Mouse (Mus musculus) left cerebral cortex, postnatal 4 days (tissue): Measurements from ENCODE around the gene Ugt1a1. TPM values are rescaled to one million over a fixed set of nuclear protein-coding genes. Genes with fewer than 3 reads are reported as not detected.
A peak's percentile ranks its signal among the peaks of the same experiment; 100 is the strongest.

ENCODE experiments used
- DNase-seq: peaks from one replicate; pipeline ENCODE4 v3.0.0-alpha.2; 2022
- intact Hi-C: fragments of 180-260 bp; cut with DNase I; formaldehyde crosslinking; loops from one replicate; pipeline ENCODE4 v1.15.1; 2025
- total RNA-seq, 2 experiments: library from RNA; stranded (reverse); gene quantifications; 2 replicates each; pipeline ENCODE4 v1.2.3; 2021

The Ugt1a1 gene
- total RNA-seq, 2 experiments from 2014 or later: 0.34 TPM; not detected in 1

- DNase-seq: no peak
- intact Hi-C loops: no loop called here
Observed at GRCm38 (mm10) chr1:88233421-88234247, 21.9 kb downstream of the Ugt1a1 start.

DNA sequence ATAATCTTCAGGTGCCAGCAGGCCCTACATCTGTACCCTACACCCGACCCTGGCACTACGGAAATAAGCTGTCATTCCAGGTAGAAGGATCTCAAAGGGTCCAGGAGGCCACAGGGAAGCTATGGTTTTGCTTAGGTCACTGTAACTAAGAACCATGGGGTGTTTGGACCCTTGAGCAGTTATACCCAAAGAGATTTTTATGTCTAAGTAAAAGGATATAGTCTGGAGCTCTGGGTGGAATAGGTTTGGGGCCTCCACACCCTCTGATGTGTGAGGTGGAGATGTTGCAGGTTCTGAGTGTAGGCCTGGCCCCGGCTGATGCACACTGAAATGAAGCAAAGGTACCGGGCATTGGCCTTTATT, 22.5 kb downstream of the Ugt1a1 start:
- intact Hi-C loops: no loop called here
- no peak for DNase-seq

- no peak for DNase-seq
Observed at GRCm38 (mm10) chr1:88234646-88235045, 22.9 kb downstream of the Ugt1a1 start.

DNA sequence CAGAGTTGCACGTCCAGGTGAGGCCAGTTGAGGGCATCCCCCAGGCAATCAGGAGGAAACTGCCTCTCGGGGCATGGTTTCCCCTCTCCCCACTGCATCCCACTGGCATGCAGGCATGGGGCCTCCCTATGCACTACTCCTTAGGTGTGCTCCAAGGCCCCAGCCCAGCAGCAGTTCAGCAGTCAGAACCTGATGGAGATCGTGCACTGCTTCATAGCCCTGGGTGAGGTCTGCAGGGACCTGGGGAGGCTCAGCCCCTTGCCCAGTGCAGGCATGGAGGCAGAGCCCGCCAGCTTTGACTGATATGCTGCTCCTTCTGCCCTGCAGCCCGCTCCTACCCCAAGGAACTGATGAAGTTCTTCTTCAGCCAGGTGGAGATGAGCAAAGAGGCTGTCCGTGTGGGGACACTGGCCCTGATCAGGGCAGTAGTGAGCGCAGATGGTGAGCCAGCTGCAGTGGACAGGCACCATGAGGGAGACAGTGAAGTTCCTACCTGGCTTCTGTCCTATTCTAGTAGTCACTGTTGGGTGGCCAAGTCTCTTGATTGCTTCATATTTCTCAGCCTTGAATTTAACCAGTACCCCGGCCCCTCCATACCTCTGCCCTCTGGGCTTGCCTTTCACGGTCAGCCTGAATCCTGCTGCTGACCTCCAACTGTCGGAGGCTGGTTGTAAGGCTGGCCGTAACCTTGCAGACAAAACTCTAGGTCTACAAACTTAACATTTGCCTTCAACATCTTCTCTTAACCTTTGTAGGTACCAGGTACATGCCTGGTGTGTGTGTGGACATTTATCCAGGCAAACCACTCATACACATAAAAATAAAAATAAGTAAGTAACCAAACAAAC, 23.5 kb downstream of the Ugt1a1 start:
- intact Hi-C loops: no loop called here

More at GRCm38 (mm10) chr1:88234646-88235045, 22.9 kb downstream of the Ugt1a1 start:
- intact Hi-C loops: no loop called here

GRCm38 (mm10) chr1:88235894-88236415, 24.2 kb downstream of the Ugt1a1 start:
- DNase-seq: no peak
- intact Hi-C loops: no loop called here

More for the DNA sequence above, 23.5 kb downstream of the Ugt1a1 start:
- no peak for DNase-seq

DNA sequence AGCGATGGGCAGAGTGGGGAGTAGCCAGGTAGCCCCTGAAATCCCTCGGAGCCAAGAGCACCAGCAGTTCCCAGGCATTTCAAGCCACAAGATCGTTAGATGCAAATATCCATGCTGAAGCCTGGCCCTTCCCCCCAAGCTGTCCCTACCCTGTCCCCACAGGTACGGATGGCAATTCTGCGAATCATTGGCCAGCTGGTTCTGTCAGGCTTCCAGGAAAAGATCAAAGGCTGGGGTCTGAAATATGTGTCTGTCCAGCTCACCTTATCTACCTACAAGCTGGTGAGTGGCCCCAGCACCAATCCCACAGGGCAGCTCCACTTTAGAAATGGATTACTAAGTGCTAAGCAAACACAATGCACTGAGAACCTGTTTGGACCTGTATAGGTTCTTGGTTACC, 25.6 kb downstream of the Ugt1a1 start:
- no peak for DNase-seq
- intact Hi-C loops: no loop called here

DNA sequence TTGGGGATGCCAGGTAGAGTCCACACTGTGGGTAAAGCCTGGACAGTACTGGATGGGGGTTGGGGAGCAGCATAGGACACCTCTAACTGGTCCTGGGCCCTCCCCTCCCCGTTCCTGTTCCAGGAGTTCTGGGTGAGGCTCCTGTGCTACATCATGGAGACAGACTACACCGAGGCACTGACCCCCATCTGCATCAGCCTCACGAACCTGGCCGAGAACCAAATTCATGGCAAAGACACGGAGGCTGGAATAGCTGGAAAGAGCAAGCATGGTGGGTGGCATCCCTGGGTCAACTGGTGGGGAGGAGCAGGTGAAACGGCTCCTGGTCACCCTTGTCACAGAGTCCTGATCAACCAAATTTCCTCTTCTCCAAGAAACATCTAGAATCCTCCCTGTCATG, 27.0 kb downstream of the Ugt1a1 start:
- intact Hi-C loops: no loop called here
- no peak for DNase-seq

- no peak for DNase-seq
- intact Hi-C loops: no loop called here
Observed at GRCm38 (mm10) chr1:88240072-88240471, 28.3 kb downstream of the Ugt1a1 start.

DNA sequence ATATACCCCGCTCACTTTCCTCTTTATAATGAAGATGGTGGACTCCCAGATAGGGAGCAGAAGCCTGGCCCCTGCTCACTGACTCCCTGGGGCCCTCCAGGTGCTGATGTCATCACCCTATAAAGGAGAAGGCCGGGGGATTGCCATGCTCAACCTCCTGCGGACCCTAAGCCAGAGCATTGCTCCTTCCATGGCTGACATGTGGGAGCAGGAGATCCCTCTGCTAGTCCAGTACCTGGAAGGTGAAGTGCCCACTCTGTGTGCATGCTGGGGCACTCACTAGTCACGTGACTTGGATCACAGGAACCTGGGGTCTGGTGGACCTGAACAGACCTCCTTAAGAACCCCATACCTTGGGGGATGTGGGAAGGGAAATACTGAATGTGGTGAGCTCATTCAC, 28.8 kb downstream of the Ugt1a1 start:
- intact Hi-C loops: no loop called here
- no peak for DNase-seq

DNA sequence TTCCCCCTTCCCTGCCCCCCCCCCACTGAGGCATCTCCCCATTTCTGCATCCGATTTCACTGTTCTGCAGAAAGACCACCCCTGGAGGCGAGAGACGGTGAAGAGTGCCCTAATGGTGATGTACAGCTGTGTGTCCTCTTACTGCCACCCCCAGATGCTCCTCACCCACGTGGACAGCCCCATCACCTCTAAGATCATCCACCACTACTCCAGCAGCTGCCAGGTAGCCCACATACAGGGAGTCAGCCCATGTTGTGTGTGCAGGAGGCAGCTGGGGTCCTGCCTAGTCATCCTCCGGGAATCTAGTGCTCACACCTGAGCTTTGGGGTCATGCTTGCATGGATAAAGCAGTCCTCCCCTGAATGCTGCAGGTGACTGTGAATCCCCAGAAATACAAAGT, 32.1 kb downstream of the Ugt1a1 start:
- DNase-seq: no peak
- intact Hi-C loops: no loop called here

- no peak for DNase-seq
- intact Hi-C loops: no loop called here
Observed at GRCm38 (mm10) chr1:88245881-88246280, 34.1 kb downstream of the Ugt1a1 start.

DNA sequence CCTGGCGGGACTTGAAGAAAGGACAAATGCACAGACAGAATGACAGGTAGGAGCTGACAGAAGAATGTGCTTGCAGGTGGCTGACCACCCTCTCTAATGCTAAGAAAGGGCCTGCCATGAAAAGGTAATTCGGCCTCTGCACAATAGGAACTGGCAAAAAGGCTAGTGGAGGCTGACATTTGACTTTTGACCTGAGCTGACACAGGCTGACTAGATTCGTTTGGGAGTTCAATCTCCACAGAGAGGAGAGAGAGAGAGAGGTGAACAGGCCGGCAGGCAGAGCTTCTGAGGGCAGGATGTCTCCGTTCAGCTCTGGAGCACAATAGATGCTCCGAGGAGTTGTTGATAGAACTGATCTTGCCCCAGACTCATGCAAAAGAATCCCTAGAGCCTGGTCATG, 34.6 kb downstream of the Ugt1a1 start:
- no peak for DNase-seq
- intact Hi-C loops: no loop called here

DNA sequence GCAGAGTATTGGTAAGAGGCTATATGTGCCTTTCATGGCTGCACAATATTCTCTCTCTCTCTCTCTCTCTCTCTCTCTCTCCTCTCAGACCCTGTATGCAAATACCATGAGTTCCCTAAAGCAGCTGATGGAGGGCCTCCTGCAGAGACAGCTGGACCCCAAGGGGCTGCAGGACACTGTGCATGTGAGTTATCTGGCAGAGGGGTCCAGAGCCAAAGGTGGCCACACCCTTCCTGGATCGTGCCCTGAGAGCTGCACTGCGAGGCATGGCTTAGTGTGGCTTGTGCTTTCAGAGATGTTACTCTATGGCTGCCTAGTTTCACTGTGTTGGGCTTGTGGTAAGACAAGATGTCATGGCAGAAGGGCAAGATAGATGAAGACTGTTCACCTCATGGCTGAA, 35.9 kb downstream of the Ugt1a1 start:
- intact Hi-C loops: no loop called here
- no peak for DNase-seq

DNA sequence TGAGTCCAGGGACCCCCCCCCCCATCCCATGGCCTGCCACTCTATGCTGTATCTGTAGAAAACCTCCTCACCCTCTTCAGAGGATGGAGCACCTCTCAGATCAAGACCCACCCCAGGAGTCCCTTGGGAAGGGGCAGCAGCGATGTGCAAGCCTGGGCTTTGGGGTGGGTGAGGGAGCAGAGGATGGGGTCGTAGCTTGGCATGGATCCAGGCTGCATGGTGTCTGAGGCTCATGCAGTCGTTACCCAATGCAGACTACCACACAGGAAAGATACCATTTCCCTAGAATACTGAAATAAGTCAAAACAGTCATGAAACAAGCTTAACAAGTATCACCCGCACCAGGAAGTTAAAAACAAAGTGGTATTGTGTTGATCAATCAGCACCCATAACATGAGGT, 36.9 kb downstream of the Ugt1a1 start:
- intact Hi-C loops: no loop called here
- DNase-seq: peak; percentile 45

DNA sequence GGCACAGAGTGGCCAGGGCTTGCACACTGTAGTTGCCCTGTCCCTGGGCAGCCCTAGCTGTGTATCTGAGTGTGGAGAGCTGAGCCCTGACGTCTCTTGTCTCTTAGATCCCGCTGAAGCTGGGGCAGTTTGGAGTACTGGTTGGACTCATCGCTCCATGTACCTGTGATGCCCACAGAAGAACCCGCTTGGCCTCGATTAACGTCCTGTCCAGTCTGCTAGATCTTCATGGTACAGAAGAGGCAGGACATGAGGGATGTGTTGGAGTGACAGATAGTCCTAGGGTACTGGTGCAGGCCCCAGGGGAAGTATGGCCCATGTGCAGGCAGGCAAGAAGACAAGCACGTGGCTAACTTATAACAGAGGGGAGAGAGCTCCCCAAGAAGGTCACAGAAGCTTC, 37.8 kb downstream of the Ugt1a1 start:
- intact Hi-C loops: no loop called here
- DNase-seq: no peak

- intact Hi-C loops: no loop called here
- no peak for DNase-seq
Observed at GRCm38 (mm10) chr1:88250023-88250422, 38.3 kb downstream of the Ugt1a1 start.

DNA sequence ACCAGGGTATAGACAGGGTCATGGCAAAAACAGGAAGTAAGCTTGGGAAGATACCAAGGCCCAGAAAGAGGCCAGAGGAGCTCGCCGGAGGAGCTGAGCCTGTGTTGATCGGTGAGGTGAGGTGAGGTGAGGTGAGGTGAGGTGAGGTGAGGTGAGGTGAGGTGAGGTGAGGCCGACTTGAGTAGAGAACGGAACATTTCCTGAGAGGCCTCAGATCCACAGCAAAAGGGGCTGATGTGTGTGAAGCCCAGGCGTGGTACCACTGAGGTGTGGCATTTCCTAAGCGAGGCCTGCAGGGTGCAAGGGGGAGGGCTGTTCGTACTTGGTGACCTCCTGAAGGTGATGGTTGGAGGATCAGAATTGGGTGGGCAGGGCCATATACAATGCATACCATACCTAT, 41.3 kb downstream of the Ugt1a1 start:
- no peak for DNase-seq
- intact Hi-C loops: no loop called here

DNA sequence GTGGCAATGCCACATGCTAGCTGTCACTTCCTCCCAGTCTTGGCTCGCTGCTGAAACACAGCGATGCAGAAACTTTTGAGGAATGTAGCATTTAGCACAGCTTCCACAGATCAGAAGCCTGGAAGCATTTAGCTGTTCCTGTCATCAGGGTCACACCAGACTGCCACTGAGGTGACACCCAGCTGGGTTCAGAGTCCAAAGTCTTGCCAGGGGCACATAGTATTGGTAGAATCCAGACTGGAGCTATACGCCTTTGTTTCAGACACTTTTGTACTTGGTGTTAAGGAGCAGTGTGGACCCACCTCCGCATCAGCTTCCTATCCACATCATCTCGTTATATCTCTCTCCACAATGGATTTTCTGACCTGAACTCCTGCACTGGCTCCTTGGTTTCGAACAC, 41.8 kb downstream of the Ugt1a1 start:
- DNase-seq: no peak
- intact Hi-C loops: no loop called here

DNA sequence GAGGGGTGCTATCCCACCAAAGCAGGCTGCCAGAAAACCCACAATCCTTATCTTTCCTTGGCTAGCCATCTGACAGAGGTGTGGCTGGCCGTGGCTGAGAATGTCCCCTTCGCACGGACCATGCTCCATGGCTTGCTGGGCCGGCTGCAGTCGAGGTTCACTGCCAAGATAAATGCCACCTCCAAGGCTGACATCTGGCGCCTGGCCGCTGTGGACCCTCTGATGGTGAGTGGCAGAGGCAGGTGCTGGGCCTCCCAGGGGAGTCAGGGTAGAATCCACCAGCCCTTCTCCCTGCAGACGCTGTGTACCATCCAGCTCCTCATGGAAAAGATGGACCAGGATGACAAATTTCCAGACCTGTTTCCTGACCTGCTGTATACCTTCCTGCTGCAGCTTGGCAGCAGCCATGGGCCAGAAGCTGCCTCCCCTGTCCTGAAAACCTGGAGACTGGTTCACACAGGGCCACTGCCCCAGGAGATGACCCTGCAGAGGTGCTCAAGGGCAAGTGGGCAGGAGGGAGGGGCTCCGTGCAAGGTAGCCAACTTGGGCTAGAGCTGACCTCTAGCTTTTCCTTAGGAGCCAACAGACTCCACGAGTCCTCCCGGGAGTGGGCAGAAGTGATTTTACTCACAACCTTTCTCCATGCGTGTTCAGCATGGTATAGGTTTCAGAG, 43.2 kb downstream of the Ugt1a1 start:
- intact Hi-C loops: no loop called here
- peak; percentile 93 for DNase-seq

GRCm38 (mm10) chr1:88255466-88255857, 43.7 kb downstream of the Ugt1a1 start:
- no peak for DNase-seq
- intact Hi-C loops: no loop called here
